Mouse (Mus musculus): ENCODE data around the gene Msln.

- TF ChIP-seq CTCF (IDR thresholded peaks at IDR 0.05; ENCODE audit: insufficient read depth, low read length) (no peak), POLR2A (IDR thresholded peaks at IDR 0.05; ENCODE audit: borderline replicate concordance, extremely low read depth, low read depth, low read length) (no peak)
These were observed 38.0 kb downstream of the Msln start for GRCm38 (mm10) chr17:25716130-25716529.
